Mouse (Mus musculus) stomach, postnatal 0 days (tissue): ENCODE data around the gene Vwa1.

Experiments
- CTCF ChIP-seq: IDR thresholded peaks from 2 replicates; pipeline ENCODE4 v1.5.1; 2016; ENCODE audit warnings: antibody characterized with exemption, low read depth, mild to moderate bottlenecking, moderate library complexity
- EP300 ChIP-seq: optimal IDR thresholded peaks from 2 replicates; pipeline ENCODE3; 2016; ENCODE audit warnings: antibody characterized with exemption

- TF ChIP-seq CTCF (no peak), EP300 (no peak)
Measured at GRCm38 (mm10) chr4:155812665-155813181, 38.2 kb upstream of the Vwa1 start.
